Mouse (Mus musculus) forebrain, embryonic 14.5 days (tissue): ENCODE data around the gene Degs2. TPM values are rescaled to one million over a fixed set of nuclear protein-coding genes. Genes with fewer than 3 reads are reported as not detected.

Experiments
- ATAC-seq: fragments of 200-750 bp; cut with Nextera tagmentation; 2 replicates; pipeline ENCODE4 v1.8.0; 2017; ENCODE audit warnings: mild to moderate bottlenecking, moderate library complexity
- DNase-seq: peaks from one replicate; pipeline ENCODE4 v3.0.0-alpha.2; 2015; ENCODE audit warnings: low spot score
- H3K27ac ChIP-seq: fragments of 300-500 bp; sonication (generic); 2 replicates; pipeline ENCODE4 v1.5.1; 2014; ENCODE audit warnings: low read depth, mild to moderate bottlenecking, control low read depth, low read length, moderate library complexity
- H3K27me3 ChIP-seq: fragments of 300-500 bp; sonication (generic); replicated peaks from 2 replicates; pipeline ENCODE4 v1.6.1; 2014; ENCODE audit warnings: low read length, control low read depth, mixed read lengths; ENCODE audit not compliant: control insufficient read depth, insufficient read depth
- H3K36me3 ChIP-seq: fragments of 300-500 bp; sonication (generic); 2 replicates; pipeline ENCODE4 v1.6.1; 2014; ENCODE audit warnings: low read length, control low read depth; ENCODE audit not compliant: control insufficient read depth, insufficient read depth
- H3K4me1 ChIP-seq: fragments of 300-500 bp; sonication (generic); 2 replicates; pipeline ENCODE4 v1.6.1; 2014; ENCODE audit warnings: antibody characterized with exemption, low read length, control low read depth; ENCODE audit not compliant: control insufficient read depth, insufficient read depth
- H3K4me2 ChIP-seq: fragments of 300-500 bp; sonication (generic); 2 replicates; pipeline ENCODE4 v1.6.1; 2014; ENCODE audit warnings: mild to moderate bottlenecking, control low read depth, low read length
- H3K4me3 ChIP-seq: fragments of 300-500 bp; sonication (generic); 2 replicates; pipeline ENCODE4 v1.5.1; 2014; ENCODE audit warnings: low read depth, low read length, control low read depth
- H3K9ac ChIP-seq: fragments of 300-500 bp; sonication (generic); 2 replicates; pipeline ENCODE4 v1.6.1; 2014; ENCODE audit warnings: mild to moderate bottlenecking, low read length, control low read depth, moderate library complexity
- H3K9me3 ChIP-seq: fragments of 300-500 bp; sonication (generic); replicated peaks from 2 replicates; pipeline ENCODE4 v1.6.1; 2016; ENCODE audit warnings: low read length, control low read depth, mixed read lengths; ENCODE audit not compliant: control insufficient read depth
- WGBS: fragments of 180-500 bp; shearing (Covaris S2); extraction: QIAGEN DNeasy Blood & Tissue Kit; methylation state at CpG from one replicate; pipeline ENCODE4 v1.1.7; 2014; 5-methylcytosine and 5-hydroxymethylcytosine counted together
- microRNA counts: library from miRNA; unstranded; fragments of <30 nt; microRNA quantifications from one replicate; lab custom pipeline; 2016
- microRNA-seq: library from miRNA; unstranded; fragments of <30 nt; microRNA quantifications from one replicate; pipeline ENCODE4, GENCODE M21; 2016
- polyA plus RNA-seq: library from polyadenylated mRNA; unstranded; fragments of >200 nt; fragmentation: Nextera tagmentation; extraction: Ambion mirVana; gene quantifications from 2 replicates; pipeline ENCODE4 v1.2.1, GENCODE M21; 2014

The Degs2 gene
- polyA plus RNA-seq, 1 experiment from 2014 or later, result 1.1 TPM

DNA sequence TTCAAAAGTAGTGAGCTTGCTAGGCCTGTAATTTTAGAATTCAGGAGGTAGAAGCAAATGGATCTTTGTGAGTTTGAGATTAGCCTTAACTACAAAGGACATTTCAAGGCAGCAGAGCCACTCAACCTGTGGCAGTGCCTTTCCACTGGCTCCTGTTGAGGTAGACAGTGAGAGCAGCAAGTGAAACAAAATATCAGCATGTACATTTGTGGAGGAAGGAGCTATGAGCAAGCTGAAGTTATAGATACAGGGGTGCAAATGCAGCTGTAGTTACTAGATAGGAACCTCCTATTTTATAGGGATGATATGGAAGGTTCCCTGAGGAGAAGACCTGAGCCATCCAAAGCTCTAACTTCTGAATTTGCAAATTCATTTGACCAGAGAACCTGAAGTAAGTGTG is 69.6 kb downstream of the Degs2 start:
- ATAC-seq (no peak), DNase-seq (no peak)
- Histone ChIP-seq H3K4me1 (no peaks in the 10 kb centered on the region), H3K27me3 (no peaks in the 10 kb centered on the region), H3K36me3 (peaks cover 6% of the 10 kb centered on the region; the same call in 1 of the 2 replicates), H3K4me3 (no peak overlapping the region), H3K4me2 (no peak overlapping the region), H3K27ac (no peak overlapping the region), H3K9ac (no peak overlapping the region), H3K9me3 (no peaks in the 10 kb centered on the region)

DNA sequence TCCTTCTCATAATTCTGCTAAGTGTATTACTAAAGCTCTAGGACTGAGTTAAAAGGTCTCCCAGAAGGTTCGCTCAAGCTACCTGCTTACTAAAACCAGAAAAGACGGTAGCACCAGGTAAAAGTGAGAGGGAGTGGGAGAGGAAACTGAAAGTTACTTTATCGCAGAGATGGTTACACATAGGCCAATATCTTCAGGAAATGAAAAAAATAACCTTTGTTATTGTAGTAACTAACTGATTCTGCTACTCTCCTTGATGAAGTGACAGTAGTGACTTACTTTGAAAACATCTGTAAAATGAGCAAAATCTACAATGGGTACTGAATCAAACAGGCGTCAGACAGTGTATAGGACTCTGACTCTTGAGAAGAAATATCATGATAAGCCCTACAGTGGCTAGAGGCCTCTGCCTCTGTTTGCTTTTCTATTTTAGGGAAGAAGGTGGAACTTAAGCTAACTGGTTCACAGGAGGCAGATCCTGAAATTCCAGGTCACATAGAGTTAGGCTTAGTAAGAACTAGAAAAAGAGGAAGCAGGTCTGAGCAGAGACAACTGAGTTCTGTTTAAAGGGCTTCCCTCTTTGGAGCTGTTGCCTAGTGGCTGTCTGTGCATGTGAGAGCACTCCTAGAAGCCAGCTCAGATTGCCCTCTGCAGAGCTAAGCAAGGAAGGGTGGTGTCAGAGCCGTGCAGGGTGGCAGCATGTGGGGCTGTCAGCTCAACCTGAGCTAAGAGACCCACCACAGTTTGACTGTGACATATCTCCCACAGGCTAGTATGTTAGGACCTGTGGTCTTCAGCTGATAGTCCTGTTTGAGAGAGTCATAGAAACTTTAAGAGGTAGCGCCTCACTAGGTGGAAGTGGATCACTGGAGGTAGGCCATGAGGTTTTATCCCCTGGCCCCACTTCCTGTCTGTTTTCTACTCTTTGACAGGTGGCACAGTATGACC is 71.1 kb downstream of the Degs2 start:
- Histone ChIP-seq H3K4me3 (no peak overlapping the region), H3K4me1 (no peaks in the 10 kb centered on the region), H3K4me2 (no peak overlapping the region), H3K9me3 (no peaks in the 10 kb centered on the region), H3K36me3 (peaks cover 2% of the 10 kb centered on the region; the same call in 1 of the 2 replicates), H3K27me3 (no peaks in the 10 kb centered on the region), H3K9ac (no peak overlapping the region), H3K27ac (no peak overlapping the region)
- no peak for ATAC-seq
- WGBS, result 95% methylated on average over 6 of the region's 6 CpGs
- no peak for DNase-seq

DNA sequence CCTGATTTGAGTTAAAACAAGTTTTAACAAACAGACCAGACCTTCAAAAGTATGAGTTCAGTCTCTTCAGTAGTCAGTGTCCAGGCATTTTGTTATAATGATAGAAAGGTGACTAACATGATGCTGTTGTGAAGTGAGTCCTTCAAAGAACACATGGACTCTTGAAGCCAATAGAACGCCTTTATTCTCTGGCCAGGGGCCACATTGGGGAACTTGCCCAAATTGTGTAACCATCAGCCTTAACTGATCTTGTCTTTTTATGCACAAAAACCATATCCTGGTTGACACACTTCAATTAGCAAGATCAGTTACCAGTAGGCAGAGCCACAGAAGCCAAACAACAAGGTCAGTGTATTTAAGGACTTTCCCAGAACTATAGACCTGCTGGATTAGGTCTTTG is 72.6 kb downstream of the Degs2 start:
- 93% methylated on average over 1 of the region's 1 CpGs for WGBS

More for the DNA sequence above, 72.6 kb downstream of the Degs2 start:
- Histone ChIP-seq H3K27ac (no peak overlapping the region), H3K9ac (no peak overlapping the region), H3K36me3 (peaks cover 2% of the 10 kb centered on the region; the same call in 1 of the 2 replicates), H3K4me1 (no peaks in the 10 kb centered on the region), H3K27me3 (no peaks in the 10 kb centered on the region), H3K4me2 (no peak overlapping the region), H3K4me3 (no peak overlapping the region), H3K9me3 (no peaks in the 10 kb centered on the region)
- ATAC-seq (no peak), DNase-seq (no peak)

MicroRNAs encoded within 50 kb of the gene (microRNA counts, 519-probe panel; counts per million panel counts)
- 5,279 counts per million, percentile 81 among the panel's probes with 10 or more counts for microRNA mmu-miR-342-3p (lab: Ali Mortazavi, UCI)
- microRNA mmu-miR-342-5p (lab: Ali Mortazavi, UCI), result 2,495 counts per million, percentile 13 among the panel's probes with 10 or more counts

Small RNAs within 50 kb of the gene (microRNA-seq; reads per million reads assigned to microRNA genes)
- gene Gm23872, result not detected
- gene Mir342, result 6,771 reads per million, percentile 95 among the genes with 10 or more reads in this experiment

Other genes with a start within 250 kb of the Degs2 start
- 208 and 232 TPM in 2 replicates for gene Evl, start 147.6 kb downstream of the Degs2 start, polyA plus RNA-seq
- 15.7 and 17.6 TPM in 2 replicates for gene Yy1, start 90.7 kb upstream of the Degs2 start, polyA plus RNA-seq
- gene Slc25a29, start 133.6 kb upstream of the Degs2 start, polyA plus RNA-seq, result 21.7 and 23.4 TPM in 2 replicates
- gene Slc25a47, start 133.7 kb upstream of the Degs2 start, polyA plus RNA-seq, result 14.1 and 17.3 TPM in 2 replicates
- gene Wdr25, start 191.3 kb upstream of the Degs2 start, polyA plus RNA-seq, result 3.5 and 3.7 TPM in 2 replicates
- gene Wars, start 191.9 kb upstream of the Degs2 start, polyA plus RNA-seq, result 101 and 113 TPM in 2 replicates